In genomic region chr1:72284539-72284938, GRCm38 (mm10) we compare ENCODE assay signal across 8 mouse cellular contexts. TPM values are rescaled to one million over a fixed set of nuclear protein-coding genes. Genes with fewer than 3 reads are reported as not detected.
A peak's percentile ranks its signal among the peaks of the same experiment; 100 is the strongest.
DNase-seq lines count a peak whose midpoint lies in the region; ATAC-seq lines count a peak whose summit lies in the region.

No protein-coding gene starts in this region.

- H3K4me1 ChIP-seq in embryonic facial prominence, embryonic 12.5 days = peaks cover 9% of the 10 kb centered on the region; the same call in 1 of the 2 replicates
- peaks cover 30% of the 10 kb centered on the region for H3K4me1 ChIP-seq in hindbrain, embryonic 15.5 days (replicated peaks)
- peaks cover 22% of the 10 kb centered on the region for H3K4me1 ChIP-seq in midbrain, embryonic 16.5 days (ENCODE audit: control insufficient read depth, insufficient read depth, low read length)

- DNase-seq in layer of hippocampus, adult 9-10 months (ENCODE audit: low spot score) = peak; percentile 17
- no peak for DNase-seq in layer of hippocampus, adult 9-11 months
- DNase-seq in embryo, embryonic 10 days (ENCODE audit: low spot score) = no peak
- no peak for DNase-seq in urinary bladder, adult 18-20 months (ENCODE audit: low spot score in 2 of 2)

- WGBS in embryonic facial prominence, embryonic 12.5 days = 4% methylated on average over 5 of the region's 5 CpGs
- WGBS in hindbrain, embryonic 15.5 days = under 1% methylated on average over 5 of the region's 5 CpGs
- 4% methylated on average over 5 of the region's 5 CpGs for WGBS in midbrain, embryonic 16.5 days

- peak; percentile 44; the same call in 1 of the 2 replicates for ATAC-seq in embryonic facial prominence, embryonic 12.5 days (ENCODE audit: insufficient number of reproducible peaks, insufficient read depth, low FRiP score, low TSS enrichment)
- peak; percentile 69 for ATAC-seq in hindbrain, embryonic 15.5 days (ENCODE audit: low FRiP score, low read depth)
- peak; percentile 82 for ATAC-seq in midbrain, embryonic 16.5 days
- no peak for ATAC-seq in monocyte, adult 5-6 weeks (replicated peaks; ENCODE audit: insufficient number of reproducible peaks, low FRiP score, low TSS enrichment, poor library complexity, severe bottlenecking)

- H3K9me3 ChIP-seq in embryonic facial prominence, embryonic 12.5 days = no peaks in the 10 kb centered on the region
- no peaks in the 10 kb centered on the region for H3K9me3 ChIP-seq in hindbrain, embryonic 15.5 days
- no peaks in the 10 kb centered on the region for H3K9me3 ChIP-seq in midbrain, embryonic 16.5 days (replicated peaks; ENCODE audit: control insufficient read depth, low read length, poor library complexity, severe bottlenecking)

- no peaks in the 10 kb centered on the region for H3K27me3 ChIP-seq in embryonic facial prominence, embryonic 12.5 days
- H3K27me3 ChIP-seq in hindbrain, embryonic 15.5 days = no peaks in the 10 kb centered on the region
- H3K27me3 ChIP-seq in midbrain, embryonic 16.5 days (ENCODE audit: control insufficient read depth, insufficient read depth, low read depth, low read length) = no peaks in the 10 kb centered on the region

- peak overlapping the region; percentile 68 for H3K4me3 ChIP-seq in embryonic facial prominence, embryonic 12.5 days
- H3K4me3 ChIP-seq in hindbrain, embryonic 15.5 days = peak overlapping the region; percentile 58
- peak overlapping the region; percentile 52 for H3K4me3 ChIP-seq in midbrain, embryonic 16.5 days (ENCODE audit: low read depth, low read length)

- H3K27ac ChIP-seq in embryonic facial prominence, embryonic 12.5 days = peak overlapping the region; percentile 41; the same call in 1 of the 2 replicates
- H3K27ac ChIP-seq in hindbrain, embryonic 15.5 days (replicated peaks) = peak overlapping the region; percentile 86
- peak overlapping the region; percentile 85 for H3K27ac ChIP-seq in midbrain, embryonic 16.5 days (ENCODE audit: low read length)

- peak overlapping the region; percentile 82 for H3K4me2 ChIP-seq in embryonic facial prominence, embryonic 12.5 days (replicated peaks)
- H3K4me2 ChIP-seq in hindbrain, embryonic 15.5 days = peak overlapping the region; percentile 96
- peak overlapping the region; percentile 91 for H3K4me2 ChIP-seq in midbrain, embryonic 16.5 days (ENCODE audit: low read length)

- peak overlapping the region; percentile 54 for H3K9ac ChIP-seq in embryonic facial prominence, embryonic 12.5 days
- H3K9ac ChIP-seq in hindbrain, embryonic 15.5 days = peak overlapping the region; percentile 67
- peak overlapping the region; percentile 73 for H3K9ac ChIP-seq in midbrain, embryonic 16.5 days (ENCODE audit: low read depth, low read length)

- H3K36me3 ChIP-seq in embryonic facial prominence, embryonic 12.5 days = no peaks in the 10 kb centered on the region
- H3K36me3 ChIP-seq in hindbrain, embryonic 15.5 days = peaks cover 5% of the 10 kb centered on the region; the same call in 1 of the 2 replicates
- no peaks in the 10 kb centered on the region for H3K36me3 ChIP-seq in midbrain, embryonic 16.5 days (ENCODE audit: control insufficient read depth, insufficient read depth, low read length)

RNA-seq across cellular contexts. Expression of gene Tmem169, which starts 0.4 kb away (rescaled TPM):
- polyA plus RNA-seq in embryonic facial prominence, embryonic 12.5 days (2016; fragmentation: Nextera tagmentation; extraction: Ambion mirVana) = 7.9 and 8.4 TPM in 2 replicates
- 34.7 and 35.8 TPM in 2 replicates for polyA plus RNA-seq in hindbrain, embryonic 15.5 days (2015; fragmentation: Nextera tagmentation; extraction: Ambion mirVana)
- polyA plus RNA-seq in midbrain, embryonic 16.5 days (2015; fragmentation: Nextera tagmentation; extraction: Ambion mirVana) = 40.8 and 42.5 TPM in 2 replicates
- total RNA-seq in monocyte, adult 5-6 weeks (2017) = not detected in 3 replicates

RNA-seq across cellular contexts. Expression of gene Pecr, which starts 0.4 kb away (rescaled TPM):
- polyA plus RNA-seq in embryonic facial prominence, embryonic 12.5 days (2016; fragmentation: Nextera tagmentation; extraction: Ambion mirVana) = 27.3 and 29.1 TPM in 2 replicates
- 8.6 and 9.5 TPM in 2 replicates for polyA plus RNA-seq in hindbrain, embryonic 15.5 days (2015; fragmentation: Nextera tagmentation; extraction: Ambion mirVana)
- polyA plus RNA-seq in midbrain, embryonic 16.5 days (2015; fragmentation: Nextera tagmentation; extraction: Ambion mirVana) = 5.9 and 8.3 TPM in 2 replicates
- total RNA-seq in monocyte, adult 5-6 weeks (2017) = 0.58 to 1.9 TPM in 2 of 3 replicates, not detected in the other

RNA-seq across cellular contexts. Expression of gene Xrcc5, which starts 22.7 kb away (rescaled TPM):
- 55.4 and 60.2 TPM in 2 replicates for polyA plus RNA-seq in embryonic facial prominence, embryonic 12.5 days (2016; fragmentation: Nextera tagmentation; extraction: Ambion mirVana)
- 15.7 and 17.1 TPM in 2 replicates for polyA plus RNA-seq in hindbrain, embryonic 15.5 days (2015; fragmentation: Nextera tagmentation; extraction: Ambion mirVana)
- 12.9 and 14.7 TPM in 2 replicates for polyA plus RNA-seq in midbrain, embryonic 16.5 days (2015; fragmentation: Nextera tagmentation; extraction: Ambion mirVana)
- total RNA-seq in monocyte, adult 5-6 weeks (2017) = 6.0 to 18.4 TPM (median 9.1 TPM) in 3 replicates
